Mouse (Mus musculus) CD4-positive helper T cell, adult 2 months (primary cell): Measurements from ENCODE around the gene Kif26b.

ENCODE experiments used
- DNase-seq: peaks from one replicate; pipeline ENCODE4 v3.0.0-alpha.2; 2012; ENCODE audit warnings: low read depth, missing footprints, low spot score

The Kif26b gene

DNA sequence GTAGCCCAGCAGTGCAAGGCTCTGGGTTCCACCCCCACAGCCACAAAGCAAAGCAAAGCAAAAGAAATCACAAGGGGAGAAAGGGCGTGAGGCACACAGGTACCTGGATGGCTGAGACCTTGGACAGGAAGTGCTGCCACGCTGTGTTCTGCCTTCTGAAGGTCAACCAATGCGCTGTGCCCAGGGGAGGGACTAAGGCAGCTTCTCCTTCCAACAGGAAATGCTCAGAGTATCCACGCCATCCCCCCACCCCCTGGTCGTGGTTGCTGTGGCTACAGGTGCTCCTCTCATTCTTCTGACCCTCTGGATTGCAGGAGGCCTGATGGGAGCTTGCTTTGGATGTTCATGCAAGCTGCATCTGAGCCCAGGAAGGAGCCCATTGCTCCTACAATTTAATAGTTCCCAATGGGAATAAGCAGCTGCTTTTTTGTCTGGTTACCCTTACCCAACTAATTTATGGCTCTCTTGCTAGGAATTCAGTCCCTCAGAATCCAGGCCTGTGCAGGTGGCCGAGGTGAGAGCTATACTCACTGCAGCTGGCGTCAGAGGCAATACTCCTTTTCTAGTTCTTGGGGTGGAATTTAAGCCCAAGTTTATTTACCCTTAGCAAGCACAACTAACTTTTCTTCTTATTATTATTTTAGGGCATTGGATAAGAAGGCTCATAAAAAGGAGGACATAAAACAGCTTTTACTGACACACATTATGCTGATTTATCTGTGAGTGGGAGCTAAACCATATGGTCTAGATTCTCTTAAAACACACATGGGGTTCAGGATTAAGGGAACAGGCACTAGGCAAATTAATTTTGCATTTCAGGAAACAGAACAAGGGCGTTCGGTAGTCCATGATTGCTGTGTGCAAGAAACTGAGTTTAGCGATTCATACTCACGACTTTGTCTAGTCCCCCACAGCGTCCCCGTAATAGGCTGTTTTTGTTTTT, 61.6 kb downstream of the Kif26b start:
- no peak for DNase-seq

DNA sequence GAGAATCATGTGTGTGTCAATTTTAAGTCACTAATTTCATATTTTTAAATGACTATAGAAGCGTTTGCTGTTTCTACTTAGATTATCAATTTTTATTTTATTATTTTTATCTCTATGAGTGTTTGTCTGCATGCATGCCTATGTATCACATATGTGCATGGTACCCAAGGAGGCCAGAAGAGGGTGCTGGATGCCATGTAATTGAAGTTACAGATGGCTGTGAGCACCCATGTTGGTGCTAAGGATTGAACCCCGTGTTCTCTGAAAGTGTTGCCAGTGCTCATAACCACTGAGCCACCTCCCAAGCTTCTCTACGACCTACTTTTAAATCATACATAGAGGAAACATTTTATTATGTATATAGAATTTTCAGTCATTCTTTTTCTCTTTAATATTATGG, 68.2 kb downstream of the Kif26b start:
- DNase-seq, result no peak

DNA sequence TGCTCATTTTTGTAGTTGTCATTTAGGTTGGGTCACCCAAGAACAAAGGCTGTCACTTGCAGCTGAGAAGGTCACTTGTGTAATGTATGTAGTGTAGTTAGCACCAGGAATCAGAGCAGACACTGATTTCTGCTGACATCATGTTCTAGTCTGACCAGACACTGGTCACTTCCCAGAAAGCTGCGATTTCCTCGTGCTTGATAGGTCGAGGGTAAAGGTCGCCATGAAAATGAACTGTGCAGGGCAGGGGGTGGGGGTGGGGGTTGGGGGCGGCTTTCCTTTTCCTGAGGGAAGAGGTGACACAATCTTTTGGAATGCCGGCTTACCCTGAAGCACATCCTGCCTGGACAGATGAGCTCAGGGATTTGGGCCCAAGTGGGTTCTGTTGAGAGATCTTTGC, 68.8 kb downstream of the Kif26b start:
- no peak for DNase-seq

DNA sequence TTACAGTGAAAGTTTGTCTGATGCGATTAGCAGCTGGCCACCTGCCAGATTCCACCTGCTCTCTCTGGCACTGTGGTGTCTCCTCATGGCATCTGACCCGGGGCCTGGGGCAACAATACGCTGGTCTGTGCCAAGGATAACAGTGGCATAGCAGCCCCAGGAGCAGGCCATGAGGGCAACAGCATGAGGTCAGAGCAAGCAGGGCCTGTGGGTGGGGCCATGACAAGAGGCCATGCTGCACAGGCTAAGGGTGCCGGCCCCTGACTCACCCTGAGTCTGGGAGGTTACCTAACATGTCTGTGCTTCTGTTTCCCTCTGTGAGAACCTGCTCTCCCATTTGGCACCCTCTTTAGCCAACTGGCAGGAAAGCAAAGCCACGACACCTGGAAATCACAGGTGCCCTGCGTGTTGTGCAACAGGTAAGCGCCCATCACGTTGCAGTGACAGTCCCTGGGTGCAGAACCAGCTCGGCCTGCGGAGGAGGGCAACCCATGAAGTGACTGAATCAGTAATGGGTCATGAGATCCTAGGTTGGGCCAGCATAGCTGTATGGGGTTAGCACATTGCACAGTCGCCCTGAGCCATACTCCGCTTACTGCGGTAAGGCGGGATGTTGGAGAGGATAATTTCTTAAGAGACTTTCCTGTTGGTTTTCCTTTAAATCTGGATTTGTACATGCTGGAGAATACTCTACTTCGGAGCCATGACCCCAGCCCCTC, 72.1 kb downstream of the Kif26b start:
- DNase-seq, result peak; percentile 11

DNA sequence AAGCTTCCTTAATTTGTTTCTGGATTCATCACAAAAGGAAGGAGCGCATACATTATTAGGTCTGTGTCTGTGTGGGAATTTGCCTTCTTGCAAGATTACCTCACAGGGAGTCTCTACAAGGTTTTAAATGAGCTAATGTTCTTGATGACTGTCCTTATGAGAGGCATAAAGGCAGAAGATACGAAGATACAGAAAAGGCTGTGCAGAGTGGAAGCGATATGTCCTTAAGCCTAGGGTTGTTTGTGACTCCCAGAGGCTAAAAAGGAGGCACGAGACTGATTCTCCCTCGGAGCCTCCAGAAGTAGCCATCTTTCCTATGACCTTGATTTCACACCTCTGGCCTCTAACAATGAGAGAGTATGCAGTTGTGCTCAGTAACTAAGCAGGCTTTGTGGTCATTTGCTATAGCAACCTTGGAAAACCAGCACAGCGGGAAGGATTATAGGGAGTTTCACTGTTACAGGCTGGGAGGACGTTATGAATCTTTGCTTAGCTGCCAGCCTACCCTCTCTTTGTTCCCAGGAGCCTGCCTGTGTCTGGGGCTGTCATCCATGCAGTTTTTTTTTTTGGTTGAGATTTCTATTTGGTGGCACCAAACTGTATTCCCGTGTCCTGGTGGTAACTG, 80.3 kb downstream of the Kif26b start:
- DNase-seq, result no peak

DNA sequence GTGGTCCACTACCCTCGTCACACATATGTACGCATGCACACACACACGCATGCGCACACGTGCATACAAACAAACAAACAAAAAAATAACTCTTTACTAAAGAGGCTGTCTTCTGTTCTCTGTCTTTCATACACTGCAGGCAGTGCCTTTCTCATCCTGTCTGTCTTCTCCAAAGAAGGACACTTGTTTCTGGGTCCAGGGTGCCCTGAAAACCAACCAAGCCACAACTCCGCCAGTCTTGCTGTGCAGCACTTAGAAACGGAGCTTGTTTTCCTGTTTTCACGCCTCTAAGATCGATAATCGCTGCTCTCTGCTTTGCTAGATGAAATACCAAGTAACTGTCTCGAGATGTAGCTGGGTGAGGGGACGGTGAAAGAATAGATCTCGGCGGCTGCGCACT, 82.6 kb downstream of the Kif26b start:
- no peak for DNase-seq

DNA sequence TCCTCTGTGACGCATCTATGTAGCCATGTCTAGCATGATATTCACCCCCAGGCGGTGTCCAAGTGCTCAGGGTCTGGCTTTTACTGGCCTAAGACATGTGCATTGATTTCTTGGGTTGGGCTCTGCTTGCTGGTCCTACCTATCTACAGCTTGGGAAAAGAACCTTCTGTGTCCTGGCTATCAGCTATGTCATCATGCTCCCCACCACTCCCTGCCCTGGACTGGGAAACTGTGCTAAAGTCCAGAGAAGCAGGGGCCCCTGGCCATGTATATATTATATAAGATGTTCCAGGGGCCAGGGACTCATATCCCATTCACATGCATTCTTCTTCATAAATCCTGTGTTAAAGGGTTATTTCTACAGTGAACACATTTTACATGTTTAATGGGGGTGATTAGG, 92.4 kb downstream of the Kif26b start:
- no peak for DNase-seq

DNA sequence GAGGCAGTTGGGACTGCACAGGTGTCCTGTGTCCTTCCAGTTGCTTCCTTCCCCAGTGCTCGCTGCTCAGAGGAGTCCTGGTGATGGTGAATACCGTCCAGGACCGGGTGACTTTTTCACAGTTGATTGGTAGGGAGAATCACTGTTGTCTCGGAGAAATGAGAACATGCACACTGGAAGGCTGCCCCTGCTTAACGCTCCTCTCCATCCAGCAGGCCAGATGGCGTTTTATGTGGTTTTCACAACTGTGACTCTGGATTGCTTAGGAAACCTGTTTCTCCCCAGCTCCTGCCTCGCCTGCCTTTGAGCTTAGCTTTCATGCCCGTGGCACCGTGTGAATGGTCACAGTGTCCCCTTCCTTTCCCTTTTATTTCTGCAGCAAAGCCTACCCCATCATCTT, 95.0 kb downstream of the Kif26b start:
- no peak for DNase-seq

DNA sequence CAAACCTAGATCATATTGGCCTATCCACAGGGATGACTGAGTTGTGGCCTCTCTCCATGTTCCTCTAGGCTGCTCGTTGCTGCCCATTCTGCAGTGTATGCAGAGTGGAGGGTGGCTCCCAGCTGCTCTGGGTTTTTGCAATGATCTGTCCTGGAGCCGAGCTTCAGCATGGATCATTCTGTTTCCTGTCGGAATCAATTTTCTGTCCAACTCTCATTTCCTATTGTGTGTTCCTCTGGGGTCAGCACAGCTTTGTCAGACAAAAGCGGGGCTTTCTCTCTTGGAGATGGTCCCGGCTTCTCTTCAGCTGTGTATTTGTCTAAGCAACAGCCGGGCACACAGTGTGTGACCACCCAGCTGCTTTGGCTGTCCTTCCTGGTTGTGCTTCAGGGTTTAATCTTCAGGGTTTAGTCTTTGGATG, 98.0 kb downstream of the Kif26b start:
- no peak for DNase-seq

DNA sequence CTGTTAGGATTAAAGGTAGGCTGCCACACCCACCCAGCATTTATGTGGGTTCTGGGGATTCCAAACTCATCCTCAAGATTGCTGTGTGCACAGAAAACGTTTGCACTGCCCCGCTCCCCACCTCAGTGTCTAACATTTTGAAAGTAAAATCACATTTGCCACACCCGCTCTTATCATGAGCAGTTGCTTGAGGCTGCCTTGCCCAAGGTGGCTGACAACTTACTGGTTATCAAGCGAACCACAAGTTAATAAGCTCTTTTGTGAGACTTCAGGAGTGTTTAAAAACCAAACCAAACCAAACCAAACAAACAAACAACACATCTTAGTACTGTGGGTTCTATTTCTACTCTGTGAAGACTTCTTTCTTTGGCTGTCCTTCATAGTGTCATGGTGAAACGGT, 101.1 kb downstream of the Kif26b start:
- no peak for DNase-seq

DNA sequence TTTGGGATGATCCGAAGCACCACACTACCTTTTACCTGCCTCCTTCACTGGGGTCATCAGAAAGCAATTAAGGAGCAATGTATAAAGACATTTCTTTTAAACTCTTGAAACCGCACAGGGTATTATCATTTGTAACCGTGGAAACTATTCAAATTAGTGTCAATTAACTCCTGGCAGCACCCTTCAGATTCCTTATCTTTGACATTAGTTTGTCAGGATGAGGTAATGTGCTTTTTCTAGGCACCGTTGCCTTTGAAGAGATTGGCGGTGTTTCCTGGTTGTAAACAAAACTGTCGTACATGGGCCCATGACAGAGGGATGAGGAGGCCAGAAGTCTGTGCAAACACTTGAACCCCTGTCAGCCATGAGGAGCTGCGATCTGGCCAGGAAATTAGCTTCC, 102.9 kb downstream of the Kif26b start:
- DNase-seq, result no peak

DNA sequence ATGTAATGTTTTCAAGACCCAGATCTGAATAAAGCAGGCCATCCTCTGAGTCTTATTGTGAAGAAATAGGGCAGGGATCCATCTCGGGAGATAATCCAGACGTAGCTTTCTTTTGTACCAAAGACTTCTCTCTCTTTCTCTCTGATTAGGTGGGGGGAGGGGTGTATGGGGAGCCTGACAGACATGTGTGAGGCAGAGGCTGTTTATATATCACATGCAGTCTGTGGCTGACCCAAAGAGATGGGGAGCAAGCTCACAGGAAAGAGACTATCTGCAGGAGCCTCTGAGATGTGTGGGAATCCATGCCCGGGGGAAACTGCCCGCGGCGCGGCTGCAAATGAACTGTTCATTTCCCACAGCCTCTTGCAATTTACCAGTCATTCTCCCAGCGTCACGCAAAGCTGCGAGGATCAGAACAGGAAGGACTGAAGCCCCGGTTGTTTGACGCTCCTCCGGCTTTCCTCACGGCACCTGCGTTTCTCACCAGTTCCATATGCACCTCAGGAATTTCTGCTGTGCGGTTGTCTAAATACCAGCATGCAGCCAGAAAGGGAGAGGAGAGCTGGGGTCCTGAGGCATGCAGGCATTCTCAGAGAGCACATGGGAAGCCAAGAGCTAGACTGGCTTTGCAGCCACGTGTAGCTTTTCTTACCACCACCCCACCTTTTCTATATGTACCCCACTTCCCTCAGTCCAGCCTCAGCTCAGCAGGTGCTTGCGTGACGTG, 105.6 kb downstream of the Kif26b start:
- DNase-seq, result no peak

DNA sequence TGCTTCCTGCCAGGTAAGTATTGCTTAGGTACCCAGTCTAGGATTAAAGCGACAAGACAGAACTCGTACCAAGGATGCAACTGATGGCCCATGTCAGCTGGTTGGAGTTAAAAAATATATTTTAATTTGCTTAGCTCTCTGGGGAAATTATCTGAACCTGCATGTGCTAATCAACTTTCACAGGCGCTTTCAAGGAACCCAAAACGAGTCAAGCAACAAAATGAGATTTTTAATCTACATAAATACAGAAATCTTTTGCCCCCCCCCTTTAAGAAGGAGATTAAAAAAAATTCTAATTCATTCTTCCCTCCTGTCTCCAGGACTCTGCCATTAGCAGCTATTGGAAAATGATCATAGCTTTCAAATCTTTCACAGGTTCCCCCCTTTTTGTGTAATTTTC, 106.5 kb downstream of the Kif26b start:
- DNase-seq, result no peak

DNA sequence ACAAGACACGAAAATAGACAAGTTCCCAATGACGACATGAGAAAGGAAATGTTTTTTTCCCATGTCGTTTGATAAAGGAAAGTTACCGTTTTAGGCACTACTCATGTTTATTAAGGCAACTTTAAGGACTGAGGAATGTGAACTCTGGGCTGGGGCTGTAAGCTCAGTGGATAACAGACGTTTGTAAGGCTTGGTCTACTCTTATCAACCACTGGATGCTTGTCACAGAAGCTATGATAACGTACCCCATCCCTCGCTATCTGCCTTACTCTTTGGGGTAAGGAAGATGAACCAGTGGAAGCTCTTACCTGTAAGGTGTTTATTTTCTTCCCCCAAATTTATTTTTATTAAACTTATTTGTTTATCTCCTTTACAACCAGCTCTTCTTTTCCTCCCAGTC, 108.4 kb downstream of the Kif26b start:
- no peak for DNase-seq

DNA sequence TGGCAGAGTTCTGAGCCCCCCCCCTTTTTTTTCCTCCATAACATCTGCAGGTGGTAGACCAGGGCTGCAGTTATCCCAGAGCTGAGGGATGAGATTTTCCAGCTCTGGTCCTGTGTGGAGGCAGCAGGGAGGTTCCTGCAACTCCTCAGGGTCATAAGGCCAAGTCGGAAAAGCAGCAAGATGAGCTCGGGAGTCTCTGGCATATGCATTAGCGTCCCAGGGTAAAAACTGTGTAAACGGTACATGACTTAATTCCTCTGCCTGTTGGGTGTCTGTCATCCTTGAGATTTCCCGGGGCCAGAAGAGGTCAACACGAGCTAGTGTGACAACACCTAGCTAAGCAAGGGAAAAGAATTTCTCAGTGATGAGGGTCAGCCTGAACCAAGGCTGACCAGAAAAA, 111.0 kb downstream of the Kif26b start:
- no peak for DNase-seq

DNA sequence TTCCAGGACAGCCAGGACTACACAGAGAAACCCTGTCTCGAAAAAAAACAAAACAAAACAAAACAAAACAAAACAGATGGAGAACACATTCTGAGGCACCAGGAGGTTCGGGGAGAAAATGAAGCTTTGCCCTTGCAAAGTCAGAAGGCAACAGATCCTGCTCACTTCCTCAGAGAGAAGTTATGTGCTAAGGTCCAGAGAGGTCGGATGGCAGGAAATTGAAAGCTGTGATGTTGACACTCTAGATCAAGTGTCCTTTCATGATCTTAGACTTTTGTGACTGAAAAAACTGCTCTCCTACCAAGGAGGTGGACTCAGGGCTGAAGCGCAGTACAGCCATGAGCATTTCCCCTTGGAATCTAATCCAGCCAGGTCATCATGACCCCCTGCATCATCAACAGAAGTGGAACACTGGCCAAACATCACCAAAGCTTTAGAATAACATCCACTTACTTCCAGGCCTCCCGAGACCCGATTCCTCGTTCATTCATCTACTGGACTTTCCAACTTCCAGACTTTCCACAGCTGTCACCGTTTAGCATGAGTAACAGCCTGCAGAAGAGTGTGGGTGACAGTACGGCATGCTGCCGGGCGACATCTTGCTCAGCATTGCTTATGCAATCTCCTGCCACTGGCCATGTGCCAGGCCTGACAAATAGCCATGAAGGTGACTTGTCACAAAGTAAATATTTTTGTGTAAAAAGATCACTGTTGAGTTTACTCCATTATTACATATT, 112.0 kb downstream of the Kif26b start:
- no peak for DNase-seq

DNA sequence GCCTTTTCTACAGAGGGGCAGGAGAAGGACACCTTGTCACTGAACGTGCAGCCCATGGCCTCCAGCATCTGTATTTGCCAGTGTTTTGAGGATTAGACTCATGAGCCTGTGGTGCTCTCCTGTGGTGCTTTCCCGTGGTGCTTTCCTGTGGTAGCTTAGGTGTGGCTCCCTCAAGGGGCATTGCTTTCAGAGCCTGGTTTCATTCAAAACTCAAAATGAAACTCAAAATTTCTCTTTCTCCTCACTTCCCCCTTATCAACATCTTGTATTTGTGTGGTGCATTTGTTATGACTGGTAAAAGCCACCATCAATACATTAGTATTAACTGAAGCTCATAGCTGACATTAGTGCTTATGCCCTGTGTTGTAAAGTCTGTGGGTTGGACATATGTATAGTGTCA, 112.9 kb downstream of the Kif26b start:
- no peak for DNase-seq

DNA sequence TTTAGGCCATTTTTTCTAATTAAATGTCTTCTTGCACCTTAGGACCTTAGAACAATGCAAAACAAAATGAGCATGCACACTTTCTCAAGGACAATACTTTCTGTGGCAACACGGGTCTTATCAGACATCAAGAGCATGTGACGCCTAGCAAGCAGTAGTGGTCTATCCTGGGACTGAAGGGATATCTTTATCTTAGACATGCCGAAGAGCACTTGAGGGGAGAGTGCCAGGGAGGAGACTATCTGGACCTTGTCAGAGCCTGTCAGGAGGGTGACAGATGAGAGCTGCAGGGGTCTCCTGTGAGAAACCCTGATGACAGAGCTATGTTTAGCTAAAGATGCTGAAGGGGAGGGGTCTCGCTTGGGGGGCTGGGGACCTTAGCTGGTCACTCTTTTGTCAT, 116.0 kb downstream of the Kif26b start:
- no peak for DNase-seq

DNA sequence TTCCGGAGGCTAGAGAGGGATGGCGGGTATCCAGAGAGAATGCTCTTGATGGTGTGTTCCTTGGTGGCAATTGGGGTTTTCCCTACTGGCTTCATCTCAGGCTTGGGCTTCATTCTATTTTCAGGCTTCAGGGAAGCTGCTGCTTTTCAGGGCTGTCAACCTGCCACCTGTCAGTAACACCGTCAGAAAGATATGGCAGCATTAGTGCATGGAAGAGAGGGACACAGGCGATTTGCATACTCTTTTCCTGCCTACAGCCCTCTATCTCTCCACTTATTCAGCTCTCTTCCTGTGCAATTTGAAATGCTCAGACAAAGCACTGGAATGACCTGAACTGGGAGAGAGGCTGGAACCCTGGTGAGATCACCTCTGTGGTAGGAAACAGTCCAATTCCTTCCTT, 117.7 kb downstream of the Kif26b start:
- DNase-seq, result no peak

DNA sequence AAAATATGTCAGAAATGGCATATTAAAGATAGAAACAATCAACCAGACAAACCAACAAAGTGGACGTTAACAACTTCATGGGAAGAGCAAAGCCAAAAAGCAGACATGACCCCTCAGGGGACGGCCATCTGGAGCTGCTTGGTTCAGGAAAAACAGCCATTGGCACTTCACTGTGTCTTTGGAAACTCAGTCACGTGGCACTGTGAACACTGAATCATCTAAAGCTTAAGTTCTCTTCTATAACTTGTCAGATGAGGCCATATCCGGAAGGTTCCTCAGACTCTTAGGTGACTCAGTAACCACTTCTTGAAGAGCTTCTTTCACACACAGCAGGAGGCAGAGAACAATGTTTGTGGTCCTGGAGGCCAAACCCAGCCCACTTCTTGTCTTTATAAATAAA, 126.6 kb downstream of the Kif26b start:
- DNase-seq, result no peak

DNA sequence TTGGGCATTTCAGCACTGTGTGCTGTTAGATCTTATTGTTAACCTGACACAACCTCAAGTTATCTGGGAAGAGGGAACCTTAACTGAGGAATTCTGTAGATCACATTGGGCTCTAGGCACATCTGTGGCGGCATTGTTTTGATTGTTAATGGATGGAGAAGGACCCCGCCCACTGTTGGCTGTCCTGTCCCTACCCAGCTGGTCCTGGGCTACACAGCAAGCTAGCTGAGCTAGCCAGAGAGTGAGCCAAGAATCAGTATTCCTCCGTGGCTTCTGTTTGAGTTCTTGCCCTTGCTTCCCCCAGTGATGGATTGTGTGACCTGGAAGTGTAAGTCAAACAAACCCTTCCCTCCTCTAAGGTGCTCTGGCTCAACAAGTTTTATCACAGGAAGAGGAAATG, 132.1 kb downstream of the Kif26b start:
- DNase-seq, result no peak
